Mouse (Mus musculus) ES-Bruce4 (cell line): ENCODE results near the gene Micall1. TPM values are rescaled to one million over a fixed set of nuclear protein-coding genes. Genes with fewer than 3 reads are reported as not detected.

ENCODE experiments used
- H3K27ac ChIP-seq: 2 replicates; pipeline ENCODE4 v1.5.1; 2012; ENCODE audit warnings: low read length, inconsistent platforms; ENCODE audit not compliant: insufficient read depth
- H3K27me3 ChIP-seq: 2 replicates; pipeline ENCODE4 v1.6.1; 2012; ENCODE audit warnings: mild to moderate bottlenecking, low read length, inconsistent platforms; ENCODE audit not compliant: control insufficient read depth, poor library complexity, insufficient read depth, severe bottlenecking
- H3K36me3 ChIP-seq: 2 replicates; pipeline ENCODE4 v1.6.1; 2012; ENCODE audit warnings: inconsistent platforms, mild to moderate bottlenecking, low read length, moderate library complexity; ENCODE audit not compliant: control insufficient read depth, poor library complexity, insufficient read depth, severe bottlenecking
- H3K4me1 ChIP-seq: one replicate; pipeline ENCODE4 v1.8.1; 2011; ENCODE audit warnings: low read length; ENCODE audit not compliant: control insufficient read depth, insufficient read depth
- H3K4me3 ChIP-seq: 2 replicates; pipeline ENCODE4 v1.5.1; 2011; ENCODE audit warnings: low read depth, mild to moderate bottlenecking, low read length
- H3K9ac ChIP-seq: 2 replicates; pipeline ENCODE4 v1.6.1; 2012; ENCODE audit warnings: low read depth, mild to moderate bottlenecking, inconsistent platforms; ENCODE audit not compliant: poor library complexity, severe bottlenecking
- H3K9me3 ChIP-seq: replicated peaks from 2 replicates; pipeline ENCODE4 v1.6.1; 2012; ENCODE audit warnings: mild to moderate bottlenecking, low read length, inconsistent platforms; ENCODE audit not compliant: control insufficient read depth, poor library complexity, insufficient read depth, severe bottlenecking
- CTCF ChIP-seq: IDR thresholded peaks from one replicate; pipeline ENCODE4 v1.8.1; 2011; ENCODE audit warnings: low read depth, low read length
- EP300 ChIP-seq: IDR thresholded peaks from 2 replicates; pipeline ENCODE4 v1.6.1; 2011; ENCODE audit warnings: low read depth, low read length; ENCODE audit not compliant: insufficient read depth
- POLR2A ChIP-seq: IDR thresholded peaks from one replicate; pipeline ENCODE4 v1.8.1; 2011; ENCODE audit warnings: low read length; ENCODE audit not compliant: insufficient read depth
- polyA plus RNA-seq: library from polyadenylated mRNA; stranded (reverse); fragments of >200 nt; gene quantifications from 2 replicates; pipeline ENCODE4 v1.2.4, GENCODE M21; 2011; ENCODE audit warnings: low read depth; ENCODE audit not compliant: missing spikeins, insufficient read depth, insufficient read length

Micall1 gene
- polyA plus RNA-seq, 1 experiment: 12.4 TPM

GRCm38 (mm10) chr15:79140866-79141565, 32.3 kb downstream of the Micall1 start, which contains the start of the genes Polr2f and 1700088E04Rik:
Gene Polr2f (plus strand): TSS chr15:79141009.
Gene 1700088E04Rik (minus strand): TSS chr15:79141253.
- Histone ChIP-seq H3K9me3 (no peaks in the 10 kb centered on the region), H3K27me3 (no peaks in the 10 kb centered on the region), H3K4me3 (peak within 1 kb of the TSS; percentile 84), H3K4me1 (peaks cover 2% of the 10 kb centered on the region), H3K27ac (no peak within 1 kb of the TSS), H3K36me3 (peaks cover 16% of the 10 kb centered on the region), H3K9ac (peak within 1 kb of the TSS; percentile 35)
- TF ChIP-seq EP300 (peak; percentile 39; the same call in 1 of the 2 replicates), POLR2A (peak; percentile 90), CTCF (no peak)

GRCm38 (mm10) chr15:79141566-79141917, 32.8 kb downstream of the Micall1 start:
- H3K4me3 ChIP-seq: peak overlapping the region; percentile 84
- no peaks in the 10 kb centered on the region for H3K27me3 ChIP-seq
- TF ChIP-seq POLR2A (no peak), CTCF (no peak), EP300 (no peak)
- H3K36me3 ChIP-seq: peaks cover 19% of the 10 kb centered on the region
- H3K9ac ChIP-seq: peak overlapping the region; percentile 35
- no peaks in the 10 kb centered on the region for H3K9me3 ChIP-seq
- H3K4me1 ChIP-seq: peaks cover 2% of the 10 kb centered on the region
- H3K27ac ChIP-seq: no peak overlapping the region

- Histone ChIP-seq H3K4me1 (peaks cover 2% of the 10 kb centered on the region), H3K27ac (no peak overlapping the region), H3K4me3 (peak overlapping the region; percentile 2), H3K27me3 (no peaks in the 10 kb centered on the region), H3K36me3 (peaks cover 32% of the 10 kb centered on the region), H3K9me3 (no peaks in the 10 kb centered on the region), H3K9ac (no peak overlapping the region)
- TF ChIP-seq POLR2A (no peak), EP300 (no peak), CTCF (no peak)
These were observed 34.6 kb downstream of the Micall1 start for GRCm38 (mm10) chr15:79143316-79143715.

- H3K27ac ChIP-seq: no peak overlapping the region
- H3K4me1 ChIP-seq: peaks cover 2% of the 10 kb centered on the region
- TF ChIP-seq POLR2A: no peak
- TF ChIP-seq EP300: no peak
- TF ChIP-seq CTCF: no peak
- no peaks in the 10 kb centered on the region for H3K9me3 ChIP-seq
- no peak overlapping the region for H3K4me3 ChIP-seq
- no peak overlapping the region for H3K9ac ChIP-seq
- H3K36me3 ChIP-seq: peaks cover 35% of the 10 kb centered on the region
- no peaks in the 10 kb centered on the region for H3K27me3 ChIP-seq
These were observed 35.3 kb downstream of the Micall1 start for GRCm38 (mm10) chr15:79144021-79144420.

GRCm38 (mm10) chr15:79145522-79145921, 36.8 kb downstream of the Micall1 start:
- Histone ChIP-seq H3K4me3 (no peak overlapping the region), H3K9me3 (no peaks in the 10 kb centered on the region), H3K27ac (peak overlapping the region; percentile 2; the same call in 1 of the 2 replicates), H3K36me3 (peaks cover 44% of the 10 kb centered on the region), H3K9ac (no peak overlapping the region), H3K27me3 (no peaks in the 10 kb centered on the region), H3K4me1 (peaks cover 2% of the 10 kb centered on the region)
- no peak for TF ChIP-seq CTCF
- no peak for TF ChIP-seq POLR2A
- no peak for TF ChIP-seq EP300

- no peaks in the 10 kb centered on the region for H3K9me3 ChIP-seq
- no peak overlapping the region for H3K4me3 ChIP-seq
- H3K9ac ChIP-seq: no peak overlapping the region
- TF ChIP-seq POLR2A: no peak
- no peak for TF ChIP-seq EP300
- TF ChIP-seq CTCF: peak; percentile 93
- peaks cover 2% of the 10 kb centered on the region for H3K4me1 ChIP-seq
- H3K27me3 ChIP-seq: no peaks in the 10 kb centered on the region
- H3K36me3 ChIP-seq: peaks cover 56% of the 10 kb centered on the region
- no peak overlapping the region for H3K27ac ChIP-seq
These were observed 39.8 kb downstream of the Micall1 start for GRCm38 (mm10) chr15:79148533-79148932.
